Mouse (Mus musculus) liver, postnatal 0 days (tissue): ENCODE data around the gene Ifrd2.

Experiments
- CTCF ChIP-seq: sonication (generic); IDR thresholded peaks from 2 replicates; pipeline ENCODE4 v1.5.1; 2016; ENCODE audit warnings: antibody characterized with exemption, low read depth
- EP300 ChIP-seq: IDR thresholded peaks from 2 replicates; pipeline ENCODE4 v1.6.1; 2016; ENCODE audit warnings: antibody characterized with exemption, low read depth, mild to moderate bottlenecking

GRCm38 (mm10) chr9:107541474-107542351 is 45.7 kb upstream of the Ifrd2 start, which contains the start of the genes Cyb561d2 and Nprl2:
- TF ChIP-seq CTCF: no peak
- TF ChIP-seq EP300: no peak
